Comparison of ENCODE assay signal across 9 mouse cellular contexts in genomic region chr6:128133679-128134191, GRCm38 (mm10). TPM values are rescaled to one million over a fixed set of nuclear protein-coding genes. Genes with fewer than 3 reads are reported as not detected.
DNase-seq lines count a peak whose midpoint lies in the region; ATAC-seq and TF ChIP-seq lines count a peak whose summit lies in the region.
"Had no signal": no experiment of that assay in that cellular context is flagged by ENCODE, and none has a peak within 500 bp of the region (broad histone marks: within the 10 kb centered on the region; RNA-seq: fewer than 3 reads in every experiment).

No protein-coding gene starts in this region.

- H3K4me1 ChIP-seq in hindbrain, embryonic 10.5 days (replicated peaks): peaks cover 71% of the 10 kb centered on the region
- 0 out of 2 replicates have a peak, but pooled peaks cover 7% of the 10 kb centered on the region for H3K4me1 ChIP-seq in hindbrain, embryonic 11.5 days (replicated peaks; ENCODE audit: control insufficient read depth, insufficient read depth, low read length)
- peaks cover 34% of the 10 kb centered on the region for H3K4me1 ChIP-seq in heart, adult 2 months (ENCODE audit: control insufficient read depth, insufficient read depth, low read length)
- H3K4me1 ChIP-seq in kidney, embryonic 15.5 days: peaks cover 68% of the 10 kb centered on the region

- no peak overlapping the region for H3K4me3 ChIP-seq in hindbrain, embryonic 10.5 days
- no peak overlapping the region for H3K4me3 ChIP-seq in hindbrain, embryonic 11.5 days (ENCODE audit: low read depth, low read length)
- no peak overlapping the region; the same call in 1 of the 2 replicates for H3K4me3 ChIP-seq in heart, adult 2 months
- H3K4me3 ChIP-seq in kidney, embryonic 15.5 days (replicated peaks): no peak overlapping the region
- H3K4me3 ChIP-seq: neural tube, embryonic 12.5 days had no signal

- H3K27ac ChIP-seq in hindbrain, embryonic 10.5 days: peak overlapping the region; percentile 75
- H3K27ac ChIP-seq in hindbrain, embryonic 11.5 days (ENCODE audit: low read depth, low read length): no peak overlapping the region
- H3K27ac ChIP-seq in heart, adult 2 months: peak overlapping the region; percentile 76
- H3K27ac ChIP-seq in kidney, embryonic 15.5 days: peak overlapping the region; percentile 87
- H3K27ac ChIP-seq: neural tube, embryonic 12.5 days had no signal

- no peak for DNase-seq in hindbrain, embryonic 10.5 days (ENCODE audit: low spot score)
- no peak for DNase-seq in hindbrain, embryonic 11.5 days (ENCODE audit: low spot score)
- DNase-seq in heart, adult 2 months: peak; percentile 69 to 72
- DNase-seq in lung, postnatal 14 days: peak; percentile 43
- no peak for DNase-seq in layer of hippocampus, adult 11-12 months (ENCODE audit: low spot score)
- no peak for DNase-seq in ovary, postnatal 14 days (ENCODE audit: low spot score)
- DNase-seq in retina, postnatal 1 day: no peak

- TF ChIP-seq POLR2A in heart, adult 2 months (IDR thresholded peaks at IDR 0.05; ENCODE audit: insufficient read depth, low read depth, low read length): peak; percentile 65

- no peaks in the 10 kb centered on the region for H3K27me3 ChIP-seq in hindbrain, embryonic 10.5 days (ENCODE audit: insufficient read depth, poor library complexity, severe bottlenecking)
- no peaks in the 10 kb centered on the region for H3K27me3 ChIP-seq in hindbrain, embryonic 11.5 days (ENCODE audit: control insufficient read depth, insufficient read depth, low read length)
- H3K27me3 ChIP-seq in heart, adult 2 months (ENCODE audit: control insufficient read depth, insufficient read depth, low read length): no peaks in the 10 kb centered on the region
- H3K27me3 ChIP-seq in kidney, embryonic 15.5 days: no peaks in the 10 kb centered on the region
- H3K27me3 ChIP-seq: neural tube, embryonic 12.5 days had no signal

- TF ChIP-seq CTCF in heart, adult 2 months (IDR thresholded peaks at IDR 0.05): no peak

- H3K4me2 ChIP-seq in hindbrain, embryonic 11.5 days (replicated peaks; ENCODE audit: low read depth, low read length): no peak overlapping the region
- peak overlapping the region; percentile 33 for H3K4me2 ChIP-seq in kidney, embryonic 15.5 days
- H3K4me2 ChIP-seq: neural tube, embryonic 12.5 days had no signal

- H3K9ac ChIP-seq in hindbrain, embryonic 11.5 days (ENCODE audit: low read depth, low read length): no peak overlapping the region
- H3K9ac ChIP-seq in heart, adult 2 months (ENCODE audit: low read depth, low read length): no peak overlapping the region; the same call in 1 of the 2 replicates
- no peak overlapping the region for H3K9ac ChIP-seq in kidney, embryonic 15.5 days
- H3K9ac ChIP-seq: neural tube, embryonic 12.5 days had no signal

- no peaks in the 10 kb centered on the region for H3K79me2 ChIP-seq in heart, adult 2 months (replicated peaks; ENCODE audit: control insufficient read depth, insufficient read depth, low read length)

- H3K36me3 ChIP-seq in hindbrain, embryonic 10.5 days: no peaks in the 10 kb centered on the region
- H3K36me3 ChIP-seq in hindbrain, embryonic 11.5 days (ENCODE audit: control insufficient read depth, insufficient read depth, low read length): no peaks in the 10 kb centered on the region
- peaks cover 4% of the 10 kb centered on the region; the same call in 1 of the 2 replicates for H3K36me3 ChIP-seq in heart, adult 2 months (ENCODE audit: control insufficient read depth, insufficient read depth, low read length)
- H3K36me3 ChIP-seq in kidney, embryonic 15.5 days: peaks cover 3% of the 10 kb centered on the region; the same call in 1 of the 2 replicates
- H3K36me3 ChIP-seq: neural tube, embryonic 12.5 days had no signal

- no peaks in the 10 kb centered on the region for H3K9me3 ChIP-seq in hindbrain, embryonic 10.5 days
- no peaks in the 10 kb centered on the region for H3K9me3 ChIP-seq in hindbrain, embryonic 11.5 days (ENCODE audit: control insufficient read depth, low read length)
- no peaks in the 10 kb centered on the region for H3K9me3 ChIP-seq in kidney, embryonic 15.5 days (replicated peaks)
- H3K9me3 ChIP-seq: neural tube, embryonic 12.5 days had no signal

- intact Hi-C loops in heart, adult 2 months (cut with DNase I): loop anchor here (2.0 kb wide), 1 partner anchor 29 kb away; no protein-coding TSS in a partner anchor

- WGBS in hindbrain, embryonic 10.5 days: 72% methylated on average over 10 of the region's 10 CpGs
- WGBS in hindbrain, embryonic 11.5 days: 70% methylated on average over 10 of the region's 10 CpGs
- WGBS in heart, adult 2 months: 40% methylated on average over 10 of the region's 10 CpGs
- WGBS in kidney, embryonic 15.5 days: 64% methylated on average over 10 of the region's 10 CpGs

- no peak for ATAC-seq in hindbrain, embryonic 11.5 days (ENCODE audit: low FRiP score)
- ATAC-seq in kidney, embryonic 15.5 days (replicated peaks; ENCODE audit: low FRiP score): peak; percentile 38

- peak; percentile 94; the same call in 1 of the 2 replicates for TF ChIP-seq EP300 in heart, adult 2 months (IDR thresholded peaks at IDR 0.05; ENCODE audit: insufficient read depth, low read depth, low read length)

RNA-seq across cellular contexts. Expression of gene Tspan9, which starts 9.7 kb away (rescaled TPM):
- polyA plus RNA-seq in hindbrain, embryonic 10.5 days (2016; fragmentation: Nextera tagmentation; extraction: Ambion mirVana): 65.7 and 67.8 TPM in 2 replicates
- polyA plus RNA-seq in hindbrain, embryonic 11.5 days (2014; fragmentation: Nextera tagmentation; extraction: Ambion mirVana): 46.2 and 48.9 TPM in 2 replicates
- 100 to 1,000 TPM in 1 of 2 experiments, 10 to 100 TPM in 1; 84.9 to 104 TPM for total RNA-seq in heart, adult 2 months (2021)
- polyA plus RNA-seq in heart, adult 2 months (2012; rRNA removed): 88.5 and 127 TPM in 2 replicates
- 115 and 121 TPM in 2 replicates for polyA plus RNA-seq in kidney, embryonic 15.5 days (2015; fragmentation: Nextera tagmentation; extraction: Ambion mirVana)

Comparison
In these comparisons a context has a peak if more than half of its experiments do, and no peak if none do; other contexts are left out.
1. DNase-seq: peak in heart, adult 2 months (2 of 2) and lung, postnatal 14 days (single experiment); none in hindbrain, embryonic 10.5 days (single experiment), hindbrain, embryonic 11.5 days (single experiment), layer of hippocampus, adult 11-12 months (single experiment), ovary, postnatal 14 days (single experiment) and retina, postnatal 1 day (single experiment).